8 mouse cellular contexts compared by ENCODE assay signal in the genomic region with DNA sequence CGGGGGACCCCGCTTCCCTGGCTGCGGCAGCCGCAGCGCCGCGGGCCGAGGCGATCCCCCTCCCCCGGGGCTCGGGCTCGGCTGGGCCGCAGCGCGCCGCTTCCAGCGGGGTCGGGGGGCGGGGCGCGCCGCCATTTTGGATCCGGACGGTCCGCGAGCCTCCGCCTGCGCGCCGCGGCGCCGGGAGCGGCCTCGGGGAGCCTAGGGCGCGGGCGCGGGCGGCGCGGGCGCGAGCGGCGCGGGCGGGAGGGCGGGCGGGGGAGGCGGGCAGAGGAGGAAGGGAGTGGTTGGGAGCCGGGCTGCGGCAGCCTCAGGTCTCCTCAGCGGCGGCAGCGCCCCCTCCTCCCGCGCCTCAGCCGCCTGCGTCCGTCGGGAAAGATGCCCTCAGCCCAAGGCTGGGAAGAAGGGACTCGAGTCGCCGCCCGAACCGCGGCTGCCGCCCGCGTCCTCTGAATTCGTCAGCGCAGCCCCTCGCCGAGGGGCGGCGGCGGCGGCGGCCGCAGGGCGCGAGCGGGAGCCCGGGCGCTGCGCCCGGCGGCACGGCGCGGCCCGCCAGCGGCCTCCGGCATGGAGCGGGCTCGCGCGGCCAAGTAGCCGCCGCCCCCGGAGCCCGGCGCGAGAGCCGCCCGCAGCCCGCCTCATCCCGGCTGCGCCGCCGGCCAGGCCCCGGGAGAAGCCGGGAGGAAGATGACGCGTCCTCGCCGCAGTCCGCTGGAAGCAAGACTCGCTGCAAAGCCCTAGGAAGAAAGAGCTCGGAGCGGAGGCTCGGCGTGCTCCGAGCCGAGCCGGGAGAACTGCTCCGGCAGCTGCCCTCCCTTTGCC. TPM values are rescaled to one million over a fixed set of nuclear protein-coding genes. Genes with fewer than 3 reads are reported as not detected.
DNase-seq lines count a peak whose midpoint lies in the region; ATAC-seq and TF ChIP-seq lines count a peak whose summit lies in the region.

A gene (plus strand): TSS at position 752 of the 822 bp plus-strand sequence.

- under 1% methylated on average over 96 of the region's 128 CpGs for WGBS in forebrain, embryonic 15.5 days
- 0% methylated on average over 62 of the region's 128 CpGs for WGBS in liver, embryonic 16.5 days (ENCODE audit: insufficient replicate concordance)
- WGBS in neural tube, embryonic 14.5 days = under 1% methylated on average over 65 of the region's 128 CpGs

- peak within 1 kb of the TSS; percentile 48 for H3K27ac ChIP-seq in ES-E14 (ENCODE audit: insufficient read depth, low read depth, low read length, poor library complexity, severe bottlenecking)
- H3K27ac ChIP-seq in forebrain, embryonic 15.5 days (replicated peaks) = peak within 1 kb of the TSS; percentile 97
- H3K27ac ChIP-seq in liver, embryonic 16.5 days (ENCODE audit: low read length) = peak within 1 kb of the TSS; percentile 90
- peak within 1 kb of the TSS; percentile 96 for H3K27ac ChIP-seq in neural tube, embryonic 14.5 days (ENCODE audit: low read depth, low read length)

- H3K4me1 ChIP-seq in ES-E14 (ENCODE audit: control insufficient read depth in 2 of 2, insufficient read depth in 2 of 2, low read length in 2 of 2, poor library complexity in 1 of 2) = peaks cover 0 to 4% of the 10 kb centered on the region in 2 experiments; a peak in 2 of 4 replicates
- peaks cover 41% of the 10 kb centered on the region for H3K4me1 ChIP-seq in forebrain, embryonic 15.5 days
- peaks cover 7% of the 10 kb centered on the region for H3K4me1 ChIP-seq in liver, embryonic 16.5 days (ENCODE audit: control insufficient read depth, low read depth, low read length)
- peaks cover 14% of the 10 kb centered on the region for H3K4me1 ChIP-seq in neural tube, embryonic 14.5 days (ENCODE audit: control insufficient read depth, insufficient read depth, low read length)

- ATAC-seq in forebrain, embryonic 15.5 days (replicated peaks) = peak; percentile 92
- peak; percentile 95 for ATAC-seq in liver, embryonic 16.5 days (ENCODE audit: low read depth)
- peak; percentile 95 for ATAC-seq in neural tube, embryonic 14.5 days (ENCODE audit: low read depth)

- intact Hi-C loops in heart, postnatal 10 days (cut with DNase I) = loop anchor here (2.0 to 5.0 kb wide), 2 partner anchors 95 to 102 kb away; no protein-coding TSS in a partner anchor

- H3K9me3 ChIP-seq in ES-E14 (ENCODE audit: control insufficient read depth, insufficient read depth, low read depth, low read length) = no peaks in the 10 kb centered on the region
- no peaks in the 10 kb centered on the region for H3K9me3 ChIP-seq in forebrain, embryonic 15.5 days
- H3K9me3 ChIP-seq in liver, embryonic 16.5 days (replicated peaks; ENCODE audit: control insufficient read depth, low read length) = no peaks in the 10 kb centered on the region
- no peaks in the 10 kb centered on the region for H3K9me3 ChIP-seq in neural tube, embryonic 14.5 days (ENCODE audit: control insufficient read depth, low read length)

- peak within 1 kb of the TSS; percentile 88 to 90 for H3K4me3 ChIP-seq in ES-E14 (ENCODE audit: insufficient read depth in 1 of 2, low read depth in 1 of 2, low read length in 2 of 2, poor library complexity in 1 of 2, severe bottlenecking in 1 of 2)
- H3K4me3 ChIP-seq in forebrain, embryonic 15.5 days = peak within 1 kb of the TSS; percentile 79
- peak within 1 kb of the TSS; percentile 91 for H3K4me3 ChIP-seq in liver, embryonic 16.5 days (ENCODE audit: low read depth, low read length)
- peak within 1 kb of the TSS; percentile 84 for H3K4me3 ChIP-seq in neural tube, embryonic 14.5 days (ENCODE audit: low read depth, low read length)

- no peaks in the 10 kb centered on the region for H3K27me3 ChIP-seq in forebrain, embryonic 15.5 days
- no peaks in the 10 kb centered on the region; the same call in 1 of the 2 replicates for H3K27me3 ChIP-seq in liver, embryonic 16.5 days (ENCODE audit: control insufficient read depth, insufficient read depth, low read depth, low read length)
- H3K27me3 ChIP-seq in neural tube, embryonic 14.5 days (ENCODE audit: control insufficient read depth, insufficient read depth, low read length) = no peaks in the 10 kb centered on the region

- in situ Hi-C loops in ES-E14 (cut with MboI; ENCODE audit: low sequenced_read_pairs in 2 of 2, unreplicated experiment in 2 of 2) = no loop called here

- peak; percentile 42 for DNase-seq in ES-E14 (ENCODE audit: low read depth, low spot score)
- DNase-seq in cerebellum, adult 11-12 months = peak; percentile 84
- peak; percentile 85 to 86 for DNase-seq in heart, postnatal 10 days
- DNase-seq in kidney, postnatal 4 days = peak; percentile 87 to 92
- peak; percentile 91 for DNase-seq in testis, postnatal 10 days (ENCODE audit: low spot score)

- H3K4me2 ChIP-seq in forebrain, embryonic 15.5 days (replicated peaks) = peak within 1 kb of the TSS; percentile 75
- peak within 1 kb of the TSS; percentile 90 for H3K4me2 ChIP-seq in liver, embryonic 16.5 days (ENCODE audit: low read depth, low read length)
- H3K4me2 ChIP-seq in neural tube, embryonic 14.5 days (ENCODE audit: low read depth, low read length) = peak within 1 kb of the TSS; percentile 94

- peak within 1 kb of the TSS; percentile 94 for H3K9ac ChIP-seq in ES-E14 (ENCODE audit: insufficient read depth, low read depth, low read length, poor library complexity, severe bottlenecking)
- peak within 1 kb of the TSS; percentile 96 for H3K9ac ChIP-seq in forebrain, embryonic 15.5 days (replicated peaks)
- peak within 1 kb of the TSS; percentile 94 for H3K9ac ChIP-seq in liver, embryonic 16.5 days (ENCODE audit: low read depth, low read length)
- H3K9ac ChIP-seq in neural tube, embryonic 14.5 days (replicated peaks; ENCODE audit: low read depth, low read length) = peak within 1 kb of the TSS; percentile 97

- H3K36me3 ChIP-seq in ES-E14 (ENCODE audit: control insufficient read depth, insufficient read depth, low read length, poor library complexity, severe bottlenecking) = no peaks in the 10 kb centered on the region
- no peaks in the 10 kb centered on the region for H3K36me3 ChIP-seq in forebrain, embryonic 15.5 days
- H3K36me3 ChIP-seq in liver, embryonic 16.5 days (ENCODE audit: control insufficient read depth, insufficient read depth) = no peaks in the 10 kb centered on the region
- H3K36me3 ChIP-seq in neural tube, embryonic 14.5 days (ENCODE audit: control insufficient read depth, insufficient read depth, low read length) = no peaks in the 10 kb centered on the region

TF ChIP-seq in ES-E14, 5 proteins besides CTCF, POLR2A, EP300 and RAD21:
- TF ChIP-seq MAFK (IDR thresholded peaks at IDR 0.05; ENCODE audit: insufficient read depth, low read depth, low read length) (no peak), CHD2 (IDR thresholded peaks at IDR 0.05; ENCODE audit: low read depth, low read length) (no peak), ZNF384 (IDR thresholded peaks at IDR 0.05; ENCODE audit: low read depth, low read length) (no peak), HCFC1 (IDR thresholded peaks at IDR 0.05; ENCODE audit: borderline replicate concordance, insufficient read depth, low read length) (no peak), ZC3H11A (IDR thresholded peaks at IDR 0.05; ENCODE audit: borderline replicate concordance, low read depth, low read length) (no peak)

RNA-seq across cellular contexts. Expression of the gene that starts here (rescaled TPM):
- total RNA-seq in ES-E14 (2012; rRNA removed) = 20.6 and 22.1 TPM in 2 replicates
- polyA plus RNA-seq in forebrain, embryonic 15.5 days (2015; fragmentation: Nextera tagmentation; extraction: Ambion mirVana) = 29.9 and 32.6 TPM in 2 replicates
- total RNA-seq in heart, postnatal 10 days (2021) = 10 to 100 TPM; 56.6 to 57.7 TPM
- 6.7 and 7.1 TPM in 2 replicates for polyA plus RNA-seq in liver, embryonic 16.5 days (2015; fragmentation: Nextera tagmentation; extraction: Ambion mirVana)
- polyA plus RNA-seq in neural tube, embryonic 14.5 days (2014; fragmentation: Nextera tagmentation; extraction: Ambion mirVana) = 25.0 and 33.6 TPM in 2 replicates

Comparison
In these comparisons a context has a peak if more than half of its experiments do, and no peak if none do; other contexts are left out.
1. Peak in every context shown above with its lines: DNase-seq, ATAC-seq, H3K4me3 ChIP-seq and H3K27ac ChIP-seq.